Mouse (Mus musculus) ES-E14 (cell line): ENCODE data around the gene Tnpo3.

ENCODE experiments used
- CHD2 ChIP-seq: IDR thresholded peaks from 2 replicates; pipeline ENCODE4 v1.6.1; 2014; ENCODE audit warnings: mild to moderate bottlenecking, low read depth, low read length, inconsistent platforms
- ZNF384 ChIP-seq: IDR thresholded peaks from 2 replicates; pipeline ENCODE4 v1.6.1; 2012; ENCODE audit warnings: low read depth, low read length, inconsistent platforms

DNA sequence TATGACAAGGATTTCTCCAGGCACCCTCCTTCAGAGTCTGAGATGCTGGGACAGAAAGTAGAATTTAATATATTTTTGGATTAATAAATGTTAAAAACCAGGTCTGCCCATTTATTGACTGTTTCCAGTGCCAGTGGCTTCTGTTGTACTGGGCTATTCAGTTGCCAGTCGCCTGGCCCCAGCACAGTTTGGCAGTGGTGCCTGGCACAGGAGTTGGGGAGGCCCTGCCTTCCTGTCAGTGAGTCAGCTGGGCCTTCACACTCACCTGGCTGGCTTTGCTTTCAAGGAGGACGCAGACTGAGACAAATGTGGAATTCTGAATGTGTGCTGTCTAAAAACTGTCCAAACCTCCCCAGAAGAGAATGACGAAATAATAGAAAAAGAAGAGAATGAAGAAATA lies 72.5 kb downstream of the Tnpo3 start:
- TF ChIP-seq ZNF384 (no peak), CHD2 (no peak)
